24 mouse cellular contexts compared by ENCODE assay signal in the genomic region with DNA sequence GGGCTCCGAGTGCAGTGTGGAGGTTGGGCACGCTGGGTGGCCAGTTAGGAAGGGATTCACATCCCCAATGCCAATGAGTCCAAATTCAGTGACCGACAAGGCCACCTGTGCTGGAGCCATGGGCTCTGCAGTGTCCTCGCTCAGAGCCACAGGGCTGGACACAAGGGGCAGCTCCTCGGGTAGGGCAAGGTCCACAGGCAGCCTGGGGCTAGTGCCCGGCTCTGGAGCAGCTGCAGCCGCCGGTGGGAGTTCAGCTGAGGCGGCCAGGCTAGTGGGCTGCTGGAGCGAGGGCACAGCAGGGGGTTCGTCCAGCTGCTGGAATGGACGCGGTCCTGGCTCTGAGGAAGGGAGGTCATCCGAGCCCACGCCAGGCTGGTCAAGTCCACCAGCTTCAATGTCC. TPM values are rescaled to one million over a fixed set of nuclear protein-coding genes. Genes with fewer than 3 reads are reported as not detected.
DNase-seq lines count a peak whose midpoint lies in the region; ATAC-seq and TF ChIP-seq lines count a peak whose summit lies in the region.
"Had no signal": no experiment of that assay in that cellular context is flagged by ENCODE, and none has a peak within 500 bp of the region (broad histone marks: within the 10 kb centered on the region; RNA-seq: fewer than 3 reads in every experiment).

No protein-coding gene starts in this region.

- no peaks in the 10 kb centered on the region for H3K79me2 ChIP-seq in heart, adult 2 months (replicated peaks; ENCODE audit: control insufficient read depth, insufficient read depth, low read length)

- H3K27ac ChIP-seq in heart, adult 2 months, result no peak overlapping the region
- no peak overlapping the region for H3K27ac ChIP-seq in liver, embryonic 11.5 days (ENCODE audit: low read depth, low read length)
- H3K27ac ChIP-seq: heart, embryonic 15.5 days; liver, embryonic 14.5 days; stomach, embryonic 15.5 days had no signal

- H3K27me3 ChIP-seq in heart, adult 2 months (ENCODE audit: control insufficient read depth, insufficient read depth, low read length), result no peaks in the 10 kb centered on the region
- no peaks in the 10 kb centered on the region for H3K27me3 ChIP-seq in liver, embryonic 11.5 days (replicated peaks; ENCODE audit: control insufficient read depth, insufficient read depth, low read length)
- H3K27me3 ChIP-seq: heart, embryonic 15.5 days; stomach, embryonic 15.5 days had no signal

- H3K9me3 ChIP-seq in liver, embryonic 11.5 days (ENCODE audit: control insufficient read depth, low read length), result no peaks in the 10 kb centered on the region
- H3K9me3 ChIP-seq: G1E; heart, embryonic 15.5 days; stomach, embryonic 15.5 days had no signal

- TF ChIP-seq EP300 in heart, adult 2 months (IDR thresholded peaks at IDR 0.05; ENCODE audit: insufficient read depth, low read depth, low read length), result no peak

- WGBS in heart, adult 2 months, result 94% methylated on average over 15 of the region's 15 CpGs
- WGBS in liver, embryonic 11.5 days, result 90% methylated on average over 15 of the region's 15 CpGs

- no peak for TF ChIP-seq POLR2A in heart, adult 2 months (IDR thresholded peaks at IDR 0.05; ENCODE audit: insufficient read depth, low read depth, low read length)

- intact Hi-C loops in heart, adult 2 months (cut with DNase I), result no loop called here

- H3K9ac ChIP-seq in heart, adult 2 months (ENCODE audit: low read depth, low read length), result no peak overlapping the region
- no peak overlapping the region for H3K9ac ChIP-seq in liver, embryonic 11.5 days (ENCODE audit: low read depth, low read length)
- H3K9ac ChIP-seq: heart, embryonic 15.5 days; liver, embryonic 14.5 days; stomach, embryonic 15.5 days had no signal

- no peak for ATAC-seq in liver, embryonic 11.5 days (replicated peaks; ENCODE audit: low FRiP score)
- ATAC-seq: CD4-positive, CD25-positive, alpha-beta regulatory T cell, adult 4 months; inflammation-experienced regulatory T-cells, adult 6 months had no signal

- H3K4me2 ChIP-seq in liver, embryonic 11.5 days, result no peak overlapping the region
- H3K4me2 ChIP-seq: heart, embryonic 15.5 days; stomach, embryonic 15.5 days had no signal

- TF ChIP-seq CTCF in heart, adult 2 months (IDR thresholded peaks at IDR 0.05), result no peak

- no peak overlapping the region for H3K4me3 ChIP-seq in heart, adult 2 months
- H3K4me3 ChIP-seq in liver, embryonic 11.5 days (ENCODE audit: low read depth, low read length), result no peak overlapping the region
- H3K4me3 ChIP-seq: heart, embryonic 15.5 days; myocyte; stomach, embryonic 15.5 days had no signal

- H3K36me3 ChIP-seq in heart, adult 2 months (ENCODE audit: control insufficient read depth, insufficient read depth, low read length), result no peaks in the 10 kb centered on the region
- H3K36me3 ChIP-seq in liver, embryonic 11.5 days (ENCODE audit: control insufficient read depth, insufficient read depth, low read length), result peaks cover 52% of the 10 kb centered on the region
- H3K36me3 ChIP-seq: G1E had no signal

- peak; percentile 7 to 19 for DNase-seq in adrenal gland, adult (ENCODE audit: inconsistent age in 2 of 2, low spot score in 1 of 2)
- DNase-seq in adrenal gland, postnatal 25 days, result no peak
- DNase-seq in heart, adult 2 months, result peak; percentile 1 to 11
- no peak for DNase-seq in heart, adult 9 months (ENCODE audit: low spot score in 2 of 2)
- DNase-seq in liver, embryonic 11.5 days (ENCODE audit: low spot score), result peak; percentile 26
- no peak for DNase-seq in liver
- DNase-seq in kidney, postnatal 10 days, result peak; percentile 55
- no peak for DNase-seq in ovary, postnatal 14 days (ENCODE audit: low spot score)
- DNase-seq: gastrocnemius, postnatal 10 days; midbrain, embryonic 14.5 days; thymus, postnatal 25 days had no signal

- no peaks in the 10 kb centered on the region for H3K4me1 ChIP-seq in heart, adult 2 months (ENCODE audit: control insufficient read depth, insufficient read depth, low read length)
- no peaks in the 10 kb centered on the region for H3K4me1 ChIP-seq in liver, embryonic 11.5 days (replicated peaks; ENCODE audit: control insufficient read depth, insufficient read depth, low read length)
- H3K4me1 ChIP-seq: stomach, embryonic 15.5 days had no signal

RNA-seq across cellular contexts. Expression of gene Plpp2, which starts 7.9 kb away (rescaled TPM):
- 28.3 and 32.1 TPM in 2 replicates for total RNA-seq in adrenal gland, postnatal 25 days (2021)
- total RNA-seq in heart, adult 2 months (2021), result 1 to 10 TPM; 2.3 to 3.5 TPM
- 2.4 and 3.8 TPM in 2 replicates for polyA plus RNA-seq in heart, adult 2 months (2012; rRNA removed)
- polyA plus RNA-seq in liver, embryonic 11.5 days (2014; fragmentation: Nextera tagmentation; extraction: Ambion mirVana), result 27.1 and 30.1 TPM in 2 replicates
- total RNA-seq: G1E had no signal

RNA-seq across cellular contexts. Expression of gene Mier2, which starts 13.5 kb away (rescaled TPM):
- total RNA-seq in adrenal gland, postnatal 25 days (2021), result 33.6 and 46.1 TPM in 2 replicates
- 10 to 100 TPM; 12.7 to 12.9 TPM for total RNA-seq in heart, adult 2 months (2021)
- polyA plus RNA-seq in heart, adult 2 months (2012; rRNA removed), result 27.4 and 31.8 TPM in 2 replicates
- 33.1 and 36.5 TPM in 2 replicates for polyA plus RNA-seq in liver, embryonic 11.5 days (2014; fragmentation: Nextera tagmentation; extraction: Ambion mirVana)
- total RNA-seq: G1E had no signal

RNA-seq across cellular contexts. Expression of gene Theg, which starts 45.6 kb away (rescaled TPM):
- not detected in 2 replicates for total RNA-seq in adrenal gland, postnatal 25 days (2021)
- not detected for total RNA-seq in heart, adult 2 months (2021)
- polyA plus RNA-seq in heart, adult 2 months (2012; rRNA removed), result 0.10 TPM in 1 of 2 replicates, not detected in the other
- polyA plus RNA-seq in liver, embryonic 11.5 days (2014; fragmentation: Nextera tagmentation; extraction: Ambion mirVana), result not detected in 2 replicates
- total RNA-seq: G1E; gastrocnemius, postnatal 10 days; megakaryocyte progenitor cell, adult 5-6 weeks; neutrophil, adult 5-6 weeks had no signal
- polyA plus RNA-seq: CD4-positive, CD25-positive, alpha-beta regulatory T cell, adult 4 months; embryonic facial prominence, embryonic 11.5 days; G1E; heart, embryonic 15.5 days; hindbrain, embryonic 11.5 days; inflammation-experienced regulatory T-cells, adult 6 months; limb, embryonic 11.5 days; liver, embryonic 14.5 days; lung, embryonic 16.5 days; midbrain, embryonic 14.5 days; myocyte; stomach, embryonic 15.5 days had no signal

Comparison
In these comparisons a context has a peak if more than half of its experiments do, and no peak if none do; other contexts are left out.
1. DNase-seq: peak in adrenal gland, adult (2 of 2), heart, adult 2 months (2 of 2), liver, embryonic 11.5 days (single experiment) and kidney, postnatal 10 days (single experiment); none in adrenal gland, postnatal 25 days (single experiment), heart, adult 9 months (0 of 2), liver (single experiment) and ovary, postnatal 14 days (single experiment).